Mouse (Mus musculus) intestine, embryonic 14.5 days (tissue): ENCODE data around the gene Mbd5. TPM values are rescaled to one million over a fixed set of nuclear protein-coding genes. Genes with fewer than 3 reads are reported as not detected.

Source experiments
- ATAC-seq: fragments of 200-750 bp; cut with Nextera tagmentation; replicated peaks from 2 replicates; pipeline ENCODE4 v1.8.0; 2017; ENCODE audit warnings: low read depth, moderate number of reproducible peaks, moderate TSS enrichment, moderate library complexity; ENCODE audit not compliant: low FRiP score, low TSS enrichment
- DNase-seq: peaks from one replicate; pipeline ENCODE4 v3.0.0-alpha.2; 2018; ENCODE audit warnings: low spot score
- H3K27ac ChIP-seq: fragments of 300-500 bp; sonication (generic); 2 replicates; pipeline ENCODE4 v1.5.1; 2014; ENCODE audit warnings: low read depth, mild to moderate bottlenecking, control low read depth
- H3K27me3 ChIP-seq: fragments of 300-500 bp; sonication (generic); replicated peaks from 2 replicates; pipeline ENCODE4 v1.6.1; 2014; ENCODE audit warnings: low read length, control low read depth; ENCODE audit not compliant: control insufficient read depth, insufficient read depth
- H3K36me3 ChIP-seq: fragments of 300-500 bp; sonication (generic); 2 replicates; pipeline ENCODE4 v1.6.1; 2014; ENCODE audit warnings: low read length, control low read depth; ENCODE audit not compliant: control insufficient read depth, insufficient read depth
- H3K4me1 ChIP-seq: fragments of 300-500 bp; sonication (generic); replicated peaks from 2 replicates; pipeline ENCODE4 v1.6.1; 2014; ENCODE audit warnings: low read length, control low read depth, mixed read lengths; ENCODE audit not compliant: control insufficient read depth, insufficient read depth
- H3K4me2 ChIP-seq: fragments of 300-500 bp; sonication (generic); 2 replicates; pipeline ENCODE4 v1.6.1; 2014; ENCODE audit warnings: low read length
- H3K4me3 ChIP-seq: fragments of 300-500 bp; sonication (generic); 2 replicates; pipeline ENCODE4 v1.5.1; 2014; ENCODE audit warnings: low read depth, low read length, control low read depth, mixed read lengths
- H3K9ac ChIP-seq: fragments of 300-500 bp; sonication (generic); 2 replicates; pipeline ENCODE4 v1.6.1; 2014; ENCODE audit warnings: mild to moderate bottlenecking, low read length
- H3K9me3 ChIP-seq: fragments of 300-500 bp; sonication (generic); 2 replicates; pipeline ENCODE4 v1.6.1; 2016; ENCODE audit warnings: low read length, control low read depth; ENCODE audit not compliant: control insufficient read depth
- WGBS: fragments of 180-500 bp; shearing (Covaris S2); extraction: QIAGEN DNeasy Blood & Tissue Kit; methylation state at CpG from one replicate; pipeline ENCODE4 v1.1.7; 2014; 5-methylcytosine and 5-hydroxymethylcytosine counted together
- polyA plus RNA-seq: library from polyadenylated mRNA; unstranded; fragments of >200 nt; fragmentation: Nextera tagmentation; extraction: Ambion mirVana; gene quantifications from 2 replicates; pipeline ENCODE4 v1.2.1, GENCODE M21; 2014

The Mbd5 gene
- polyA plus RNA-seq, 1 experiment from 2014 or later = 27.9 TPM

GRCm38 (mm10) chr2:49335267-49335666 is 386.0 kb downstream of the Mbd5 start:
- Histone ChIP-seq H3K27ac (no peak overlapping the region), H3K4me3 (no peak overlapping the region), H3K4me2 (no peak overlapping the region), H3K4me1 (no peaks in the 10 kb centered on the region), H3K36me3 (no peaks in the 10 kb centered on the region), H3K27me3 (no peaks in the 10 kb centered on the region), H3K9me3 (no peaks in the 10 kb centered on the region), H3K9ac (no peak overlapping the region)
- no peak for DNase-seq
- no peak for ATAC-seq
- WGBS = 86% methylated on average over 9 of the region's 9 CpGs

GRCm38 (mm10) chr2:49344287-49344686 is 395.0 kb downstream of the Mbd5 start:
- Histone ChIP-seq H3K4me2 (no peak overlapping the region), H3K9me3 (no peaks in the 10 kb centered on the region), H3K27me3 (no peaks in the 10 kb centered on the region), H3K4me3 (no peak overlapping the region), H3K4me1 (no peaks in the 10 kb centered on the region), H3K36me3 (no peaks in the 10 kb centered on the region), H3K27ac (no peak overlapping the region), H3K9ac (no peak overlapping the region)
- DNase-seq = no peak
- ATAC-seq = no peak
- WGBS = 94% methylated on average over 2 of the region's 2 CpGs

- no peak overlapping the region for H3K27ac ChIP-seq
- no peaks in the 10 kb centered on the region for H3K27me3 ChIP-seq
- no peak overlapping the region for H3K9ac ChIP-seq
- DNase-seq (no peak), ATAC-seq (no peak)
- H3K36me3 ChIP-seq = no peaks in the 10 kb centered on the region
- H3K4me2 ChIP-seq = no peak overlapping the region
- WGBS = 60% methylated on average over 2 of the region's 2 CpGs
- no peaks in the 10 kb centered on the region for H3K9me3 ChIP-seq
- H3K4me3 ChIP-seq = no peak overlapping the region
- H3K4me1 ChIP-seq = peaks cover 4% of the 10 kb centered on the region; the same call in 1 of the 2 replicates
These were observed 396.5 kb downstream of the Mbd5 start for GRCm38 (mm10) chr2:49345786-49346185.

- no peak overlapping the region for H3K27ac ChIP-seq
- peaks cover 4% of the 10 kb centered on the region; the same call in 1 of the 2 replicates for H3K4me1 ChIP-seq
- no peak overlapping the region for H3K9ac ChIP-seq
- peak; percentile 93 for ATAC-seq
- H3K4me2 ChIP-seq = no peak overlapping the region
- no peak overlapping the region for H3K4me3 ChIP-seq
- 45% methylated on average over 5 of the region's 5 CpGs for WGBS
- peak; percentile 74 for DNase-seq
- no peaks in the 10 kb centered on the region for H3K9me3 ChIP-seq
- H3K27me3 ChIP-seq = no peaks in the 10 kb centered on the region
- H3K36me3 ChIP-seq = no peaks in the 10 kb centered on the region
These were observed 400.5 kb downstream of the Mbd5 start for GRCm38 (mm10) chr2:49349813-49350212.

DNA sequence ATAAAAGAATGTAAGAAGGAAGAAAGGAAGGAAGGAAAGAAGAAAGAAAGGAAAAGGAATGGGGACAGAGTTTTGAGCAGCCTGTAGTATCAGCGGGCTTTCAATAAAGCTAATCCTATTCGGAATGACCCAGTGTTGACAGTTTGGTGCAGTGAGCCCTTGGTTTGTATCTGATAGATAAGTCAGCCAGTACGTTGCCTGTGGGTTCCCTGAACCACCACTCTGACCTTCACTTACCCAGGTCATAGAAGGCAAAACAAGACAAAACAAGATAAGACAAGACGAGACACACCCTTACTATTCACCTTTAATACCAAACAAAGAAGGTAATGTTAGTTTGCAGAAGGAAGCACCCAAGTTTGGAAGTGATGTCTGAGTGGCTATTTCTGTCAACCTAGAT is 401.5 kb downstream of the Mbd5 start:
- no peaks in the 10 kb centered on the region for H3K36me3 ChIP-seq
- WGBS = 80% methylated on average over 4 of the region's 4 CpGs
- no peak overlapping the region for H3K4me2 ChIP-seq
- no peak for ATAC-seq
- H3K4me1 ChIP-seq = peaks cover 4% of the 10 kb centered on the region; the same call in 1 of the 2 replicates
- H3K9ac ChIP-seq = no peak overlapping the region
- no peaks in the 10 kb centered on the region for H3K9me3 ChIP-seq
- DNase-seq = no peak
- no peak overlapping the region for H3K4me3 ChIP-seq
- no peaks in the 10 kb centered on the region for H3K27me3 ChIP-seq
- no peak overlapping the region for H3K27ac ChIP-seq

- 79% methylated on average over 1 of the region's 1 CpGs for WGBS
These were observed 404.8 kb downstream of the Mbd5 start for GRCm38 (mm10) chr2:49354066-49354465.

DNA sequence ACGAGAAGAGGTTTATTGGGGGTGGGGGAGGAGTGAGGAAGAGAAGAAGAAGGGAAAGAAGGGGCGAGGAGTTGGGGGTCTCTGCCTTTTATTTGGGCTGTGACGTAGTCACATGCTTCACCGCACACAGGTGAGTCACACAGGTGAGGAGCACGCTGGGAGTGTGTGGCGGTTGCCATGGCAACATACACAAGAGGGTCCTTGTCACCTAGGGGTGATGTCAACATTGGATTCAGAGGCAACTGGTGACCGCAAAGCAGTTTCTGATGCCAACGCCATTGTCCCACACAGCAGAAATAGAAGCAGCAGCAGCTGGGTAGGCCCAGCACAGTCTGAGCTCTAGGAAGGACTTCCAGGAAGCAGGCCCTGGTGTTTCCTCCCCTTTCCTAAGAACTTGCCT is 406.6 kb downstream of the Mbd5 start:
- ATAC-seq (no peak), DNase-seq (no peak)
- H3K27me3 ChIP-seq = no peaks in the 10 kb centered on the region
- no peak overlapping the region for H3K9ac ChIP-seq
- H3K4me1 ChIP-seq = no peaks in the 10 kb centered on the region
- no peak overlapping the region for H3K4me2 ChIP-seq
- H3K4me3 ChIP-seq = no peak overlapping the region
- no peaks in the 10 kb centered on the region for H3K9me3 ChIP-seq
- H3K36me3 ChIP-seq = no peaks in the 10 kb centered on the region
- H3K27ac ChIP-seq = no peak overlapping the region
- WGBS = 80% methylated on average over 8 of the region's 8 CpGs

More at GRCm38 (mm10) chr2:49354066-49354465, 404.8 kb downstream of the Mbd5 start:
- no peaks in the 10 kb centered on the region for H3K27me3 ChIP-seq
- peaks cover 4% of the 10 kb centered on the region; the same call in 1 of the 2 replicates for H3K4me1 ChIP-seq
- H3K9ac ChIP-seq = no peak overlapping the region
- no peak overlapping the region for H3K4me3 ChIP-seq
- no peaks in the 10 kb centered on the region for H3K36me3 ChIP-seq
- no peak overlapping the region for H3K4me2 ChIP-seq
- DNase-seq = no peak
- no peaks in the 10 kb centered on the region for H3K9me3 ChIP-seq
- no peak overlapping the region for H3K27ac ChIP-seq
- ATAC-seq = no peak

- no peak overlapping the region for H3K4me2 ChIP-seq
- H3K27ac ChIP-seq = no peak overlapping the region
- 80% methylated on average over 7 of the region's 7 CpGs for WGBS
- no peak for ATAC-seq
- no peak overlapping the region for H3K4me3 ChIP-seq
- no peaks in the 10 kb centered on the region for H3K36me3 ChIP-seq
- H3K9me3 ChIP-seq = no peaks in the 10 kb centered on the region
- no peaks in the 10 kb centered on the region for H3K4me1 ChIP-seq
- H3K27me3 ChIP-seq = no peaks in the 10 kb centered on the region
- no peak for DNase-seq
- no peak overlapping the region for H3K9ac ChIP-seq
These were observed 409.0 kb downstream of the Mbd5 start for GRCm38 (mm10) chr2:49358128-49358814.
